Mouse (Mus musculus) stomach, embryonic 14.5 days (tissue): Measurements from ENCODE around the gene Khdrbs2. TPM values are rescaled to one million over a fixed set of nuclear protein-coding genes. Genes with fewer than 3 reads are reported as not detected.

Experiments
- ATAC-seq: fragments of 200-750 bp; cut with Nextera tagmentation; 2 replicates; pipeline ENCODE4 v1.8.0; 2017; ENCODE audit warnings: low read depth, moderate TSS enrichment; ENCODE audit not compliant: insufficient number of reproducible peaks, insufficient read depth, low FRiP score
- H3K27ac ChIP-seq: fragments of 300-500 bp; sonication (generic); 2 replicates; pipeline ENCODE4 v1.5.1; 2014; ENCODE audit warnings: mild to moderate bottlenecking, low read length, moderate library complexity, mixed read lengths
- H3K27me3 ChIP-seq: fragments of 300-500 bp; sonication (generic); 2 replicates; pipeline ENCODE4 v1.6.1; 2014; ENCODE audit warnings: low read length, control low read depth, mixed read lengths; ENCODE audit not compliant: control insufficient read depth, insufficient read depth
- H3K36me3 ChIP-seq: fragments of 300-500 bp; sonication (generic); 2 replicates; pipeline ENCODE4 v1.6.1; 2014; ENCODE audit warnings: mild to moderate bottlenecking, control low read depth, low read length, moderate library complexity, mixed read lengths; ENCODE audit not compliant: control insufficient read depth, insufficient read depth
- H3K4me1 ChIP-seq: fragments of 300-500 bp; sonication (generic); 2 replicates; pipeline ENCODE4 v1.6.1; 2014; ENCODE audit warnings: low read length, control low read depth, mixed read lengths; ENCODE audit not compliant: control insufficient read depth, insufficient read depth
- H3K4me2 ChIP-seq: fragments of 300-500 bp; sonication (generic); replicated peaks from 2 replicates; pipeline ENCODE4 v1.6.1; 2014; ENCODE audit warnings: low read depth, low read length, control low read depth
- H3K4me3 ChIP-seq: fragments of 300-500 bp; sonication (generic); 2 replicates; pipeline ENCODE4 v1.5.1; 2014; ENCODE audit warnings: low read depth, low read length, control low read depth
- H3K9ac ChIP-seq: fragments of 300-500 bp; sonication (generic); replicated peaks from 2 replicates; pipeline ENCODE4 v1.6.1; 2014; ENCODE audit warnings: low read depth, mild to moderate bottlenecking, control low read depth, low read length, moderate library complexity, mixed read lengths
- H3K9me3 ChIP-seq: fragments of 300-500 bp; sonication (generic); 2 replicates; pipeline ENCODE4 v1.6.1; 2016; ENCODE audit warnings: low read depth, low read length, control low read depth; ENCODE audit not compliant: control insufficient read depth
- WGBS: fragments of 180-500 bp; shearing (Covaris S2); extraction: QIAGEN DNeasy Blood & Tissue Kit; methylation state at CpG from one replicate; pipeline ENCODE4 v1.1.7; 2014; 5-methylcytosine and 5-hydroxymethylcytosine counted together
- polyA plus RNA-seq: library from polyadenylated mRNA; unstranded; fragments of >200 nt; fragmentation: Nextera tagmentation; extraction: Ambion mirVana; gene quantifications from 2 replicates; pipeline ENCODE4 v1.2.1, GENCODE M21; 2014

Khdrbs2 gene
- polyA plus RNA-seq, 1 experiment from 2014 or later: 6.4 TPM

- Histone ChIP-seq H3K4me1 (no peaks in the 10 kb centered on the region), H3K27me3 (no peaks in the 10 kb centered on the region), H3K4me3 (no peak overlapping the region), H3K36me3 (no peaks in the 10 kb centered on the region), H3K4me2 (no peak overlapping the region), H3K9me3 (no peaks in the 10 kb centered on the region), H3K9ac (no peak overlapping the region), H3K27ac (no peak overlapping the region)
- 78% methylated on average over 1 of the region's 1 CpGs for WGBS
- ATAC-seq: no peak
Observed at GRCm38 (mm10) chr1:32294702-32295101, 122.2 kb downstream of the Khdrbs2 start.

DNA sequence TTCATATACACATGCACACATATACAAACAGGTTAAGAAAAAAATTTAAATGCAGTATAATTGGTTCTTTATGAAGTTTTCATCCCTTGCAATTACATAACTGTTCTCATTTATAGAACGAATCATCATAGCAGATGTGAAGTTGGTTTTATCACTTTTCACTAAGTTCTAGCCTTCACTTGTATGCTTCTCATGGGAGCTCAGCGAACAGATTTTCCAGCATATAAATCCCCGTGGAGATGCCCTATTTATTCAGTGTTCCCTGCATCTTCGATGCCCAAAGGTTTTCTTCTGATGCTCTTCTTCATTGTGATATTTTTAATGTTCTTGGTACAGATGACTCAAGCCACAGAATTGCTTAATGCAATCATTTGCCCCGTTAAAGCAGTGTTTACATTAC is 128.9 kb downstream of the Khdrbs2 start:
- Histone ChIP-seq H3K27ac (no peak overlapping the region), H3K27me3 (no peaks in the 10 kb centered on the region), H3K9me3 (no peaks in the 10 kb centered on the region), H3K4me1 (no peaks in the 10 kb centered on the region), H3K36me3 (no peaks in the 10 kb centered on the region), H3K4me2 (no peak overlapping the region), H3K9ac (no peak overlapping the region), H3K4me3 (no peak overlapping the region)
- no peak for ATAC-seq
- WGBS: 55% methylated on average over 5 of the region's 5 CpGs

DNA sequence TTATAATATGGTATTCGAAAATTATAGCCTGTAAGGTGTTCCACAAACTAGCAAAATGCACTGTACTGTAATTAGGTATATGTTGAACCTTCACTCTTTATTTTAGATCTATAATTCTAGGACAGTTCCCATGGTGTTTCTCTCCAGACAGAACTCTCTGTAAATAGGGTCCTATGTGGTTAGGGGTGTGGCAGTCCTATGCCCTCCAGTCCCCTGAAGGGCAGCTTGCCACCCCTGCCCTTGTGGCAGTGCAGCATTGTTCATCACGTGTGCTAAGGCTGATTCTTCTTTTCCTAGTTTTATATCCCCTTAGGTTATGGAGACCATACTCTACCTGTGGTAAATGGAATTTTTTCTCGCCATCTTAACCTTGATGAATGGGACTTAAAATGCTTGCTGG is 136.6 kb downstream of the Khdrbs2 start:
- Histone ChIP-seq H3K36me3 (no peaks in the 10 kb centered on the region), H3K4me3 (no peak overlapping the region), H3K9ac (no peak overlapping the region), H3K9me3 (no peaks in the 10 kb centered on the region), H3K4me2 (no peak overlapping the region), H3K4me1 (no peaks in the 10 kb centered on the region), H3K27me3 (no peaks in the 10 kb centered on the region), H3K27ac (no peak overlapping the region)
- ATAC-seq: no peak
- WGBS: 77% methylated on average over 3 of the region's 3 CpGs

DNA sequence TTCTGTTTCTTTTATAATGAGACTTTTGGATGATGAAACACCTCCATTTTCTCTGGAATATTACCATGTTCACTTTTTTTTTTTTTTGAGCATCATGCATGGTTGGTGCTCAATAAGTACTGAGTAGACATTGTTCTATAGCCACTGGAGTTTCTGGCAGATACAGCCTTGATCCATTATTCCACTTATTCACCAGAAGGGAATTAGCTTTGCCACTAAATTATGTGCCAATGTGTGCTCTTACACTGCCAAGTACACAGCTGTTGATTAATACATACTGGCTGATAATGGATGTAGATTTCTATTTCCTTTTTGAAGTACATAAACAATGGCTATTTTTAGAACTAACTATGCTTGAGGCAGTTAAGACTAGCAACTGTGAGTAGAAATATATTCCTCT is 137.1 kb downstream of the Khdrbs2 start:
- no peak overlapping the region for H3K4me3 ChIP-seq
- ATAC-seq: no peak
- no peak overlapping the region for H3K27ac ChIP-seq
- no peaks in the 10 kb centered on the region for H3K4me1 ChIP-seq
- H3K4me2 ChIP-seq: no peak overlapping the region
- no peaks in the 10 kb centered on the region for H3K9me3 ChIP-seq
- H3K36me3 ChIP-seq: no peaks in the 10 kb centered on the region
- no peaks in the 10 kb centered on the region for H3K27me3 ChIP-seq
- no peak overlapping the region for H3K9ac ChIP-seq

GRCm38 (mm10) chr1:32339108-32339507 is 166.6 kb downstream of the Khdrbs2 start:
- no peak overlapping the region for H3K4me3 ChIP-seq
- 86% methylated on average over 1 of the region's 1 CpGs for WGBS

DNA sequence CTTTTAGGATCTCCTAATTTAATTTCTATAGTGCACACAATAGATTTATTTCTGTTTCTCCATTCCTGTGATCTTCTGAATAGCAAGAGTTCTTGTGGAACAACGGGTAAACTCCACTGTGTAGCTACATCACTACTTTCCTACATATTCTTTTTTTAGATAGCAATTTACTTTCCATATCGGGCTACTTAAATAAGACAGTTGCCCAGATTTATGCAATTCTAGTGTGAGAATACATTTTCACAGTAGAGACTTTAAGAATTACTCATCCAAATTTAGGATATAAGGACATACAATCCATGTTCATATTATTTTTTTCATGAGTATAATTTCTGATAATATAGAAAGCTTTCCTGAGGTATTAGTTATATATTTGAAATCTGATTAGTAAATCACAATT is 175.0 kb downstream of the Khdrbs2 start:
- Histone ChIP-seq H3K9ac (no peak overlapping the region), H3K4me3 (no peak overlapping the region), H3K9me3 (no peaks in the 10 kb centered on the region), H3K4me2 (no peak overlapping the region), H3K27ac (no peak overlapping the region), H3K36me3 (no peaks in the 10 kb centered on the region), H3K4me1 (no peaks in the 10 kb centered on the region), H3K27me3 (no peaks in the 10 kb centered on the region)
- no peak for ATAC-seq
- WGBS: 81% methylated on average over 2 of the region's 2 CpGs

More at GRCm38 (mm10) chr1:32339108-32339507, 166.6 kb downstream of the Khdrbs2 start:
- ATAC-seq: no peak
- Histone ChIP-seq H3K27me3 (no peaks in the 10 kb centered on the region), H3K9me3 (no peaks in the 10 kb centered on the region), H3K4me1 (no peaks in the 10 kb centered on the region), H3K36me3 (no peaks in the 10 kb centered on the region), H3K9ac (no peak overlapping the region), H3K27ac (no peak overlapping the region), H3K4me2 (no peak overlapping the region)

DNA sequence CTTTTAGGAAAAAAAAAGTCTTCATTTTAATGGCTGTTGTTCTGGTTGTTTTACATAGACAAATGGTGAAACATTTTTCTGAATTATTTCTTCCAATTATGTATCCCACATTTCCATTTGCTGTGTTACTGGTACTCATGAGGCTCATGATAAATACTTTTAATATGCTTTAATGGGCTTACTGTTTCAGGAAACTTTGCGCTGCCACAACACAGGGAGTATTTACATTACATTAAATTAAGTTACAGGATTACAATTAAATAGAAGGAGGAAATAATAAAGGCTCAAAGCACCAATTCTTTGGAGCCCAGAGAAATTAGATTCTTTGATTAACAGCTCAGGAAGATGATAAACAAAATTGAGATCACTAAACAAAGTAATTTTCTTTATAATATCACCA is 179.6 kb downstream of the Khdrbs2 start:
- Histone ChIP-seq H3K27me3 (no peaks in the 10 kb centered on the region), H3K9me3 (no peaks in the 10 kb centered on the region), H3K4me3 (no peak overlapping the region), H3K36me3 (no peaks in the 10 kb centered on the region), H3K4me2 (no peak overlapping the region), H3K4me1 (no peaks in the 10 kb centered on the region), H3K27ac (no peak overlapping the region), H3K9ac (no peak overlapping the region)
- 76% methylated on average over 1 of the region's 1 CpGs for WGBS
- ATAC-seq: no peak

DNA sequence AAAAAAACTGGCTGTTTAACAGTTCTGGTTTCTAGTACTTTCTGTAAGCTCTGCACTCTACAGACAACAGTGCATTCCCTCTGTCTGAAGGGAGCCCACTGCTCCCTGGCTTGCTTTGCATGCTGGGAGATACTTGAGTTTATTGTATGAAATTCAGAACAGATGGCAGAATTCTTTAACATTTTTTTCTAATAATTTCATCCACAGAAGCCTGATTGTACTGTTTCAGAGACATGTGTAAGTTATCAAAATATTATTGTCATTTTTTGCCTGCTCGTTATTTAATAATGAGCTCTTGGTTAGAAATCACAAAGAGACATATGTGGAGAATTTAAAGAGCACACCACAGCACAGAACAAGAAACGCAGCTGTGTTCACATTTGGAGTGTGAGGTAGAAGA is 191.0 kb downstream of the Khdrbs2 start:
- H3K27me3 ChIP-seq: no peaks in the 10 kb centered on the region
- no peaks in the 10 kb centered on the region for H3K9me3 ChIP-seq
- H3K4me2 ChIP-seq: no peak overlapping the region
- no peaks in the 10 kb centered on the region for H3K4me1 ChIP-seq
- H3K4me3 ChIP-seq: no peak overlapping the region
- WGBS: 63% methylated on average over 2 of the region's 2 CpGs
- no peaks in the 10 kb centered on the region for H3K36me3 ChIP-seq
- no peak overlapping the region for H3K9ac ChIP-seq
- no peak overlapping the region for H3K27ac ChIP-seq
- no peak for ATAC-seq

- H3K27ac ChIP-seq: no peak overlapping the region
- H3K9ac ChIP-seq: no peak overlapping the region
- H3K27me3 ChIP-seq: no peaks in the 10 kb centered on the region
- H3K4me3 ChIP-seq: no peak overlapping the region
- 76% methylated on average over 6 of the region's 6 CpGs for WGBS
- no peak for ATAC-seq
- H3K4me2 ChIP-seq: no peak overlapping the region
- no peaks in the 10 kb centered on the region for H3K36me3 ChIP-seq
- H3K4me1 ChIP-seq: no peaks in the 10 kb centered on the region
- H3K9me3 ChIP-seq: no peaks in the 10 kb centered on the region
Observed at GRCm38 (mm10) chr1:32397553-32397952, 225.0 kb downstream of the Khdrbs2 start.
